Mouse (Mus musculus): ENCODE measurements at regions not wholly inside any gene's neighbourhood (a gene's known extent, or its start where the extent isn't known, plus 50 kb on each side); places are given as distances from the start of the nearest gene placed in this dataset.

- no peak overlapping the region for H3K27ac ChIP-seq (ENCODE audit: low read depth, low read length)
- WGBS (ENCODE audit: insufficient replicate concordance): 46% methylated on average over 4 of the region's 4 CpGs
- H3K4me2 ChIP-seq: no peak overlapping the region
- H3K27me3 ChIP-seq (ENCODE audit: control insufficient read depth, insufficient read depth, low read length): no peaks in the 10 kb centered on the region
- no peaks in the 10 kb centered on the region for H3K9me3 ChIP-seq (replicated peaks; ENCODE audit: control insufficient read depth, low read length)
- H3K4me1 ChIP-seq (ENCODE audit: control insufficient read depth, insufficient read depth, low read length): peaks cover 13% of the 10 kb centered on the region
- no peak overlapping the region for H3K4me3 ChIP-seq (ENCODE audit: low read depth, low read length)
- no peak for ATAC-seq (replicated peaks; ENCODE audit: insufficient number of reproducible peaks, low FRiP score, low TSS enrichment)
- H3K9ac ChIP-seq (ENCODE audit: low read depth, low read length): no peak overlapping the region
- H3K36me3 ChIP-seq (ENCODE audit: control insufficient read depth, insufficient read depth, low read length): no peaks in the 10 kb centered on the region
Measured at GRCm38 (mm10) chr7:83077919-83078265, 210.8 kb downstream of the Mex3b start.

DNA sequence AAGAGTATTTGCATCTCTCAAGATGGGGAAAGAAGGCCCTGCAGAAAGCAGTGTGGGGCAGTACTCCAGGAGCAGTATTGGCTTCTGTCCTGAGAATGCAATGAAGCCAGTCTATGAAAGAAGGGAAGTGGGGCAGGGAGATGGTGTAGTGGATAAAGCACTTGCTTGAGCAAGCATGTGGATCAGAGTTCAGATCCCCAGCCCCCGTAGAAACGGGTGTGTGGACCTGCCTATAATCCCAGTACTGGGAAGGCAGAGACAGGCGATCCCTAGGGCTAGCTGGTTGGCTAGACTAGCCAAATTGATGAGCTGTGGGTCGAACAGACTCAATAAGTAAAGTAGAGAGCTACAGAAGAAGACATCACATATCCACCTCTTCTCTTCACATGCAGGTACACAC, 211.6 kb downstream of the Mex3b start:
- Histone ChIP-seq H3K4me2 (no peak overlapping the region), H3K4me3 (ENCODE audit: low read depth, low read length) (no peak overlapping the region), H3K27ac (ENCODE audit: low read depth, low read length) (no peak overlapping the region), H3K9me3 (replicated peaks; ENCODE audit: control insufficient read depth, low read length) (no peaks in the 10 kb centered on the region), H3K27me3 (ENCODE audit: control insufficient read depth, insufficient read depth, low read length) (no peaks in the 10 kb centered on the region), H3K4me1 (ENCODE audit: control insufficient read depth, insufficient read depth, low read length) (peaks cover 13% of the 10 kb centered on the region), H3K36me3 (ENCODE audit: control insufficient read depth, insufficient read depth, low read length) (no peaks in the 10 kb centered on the region), H3K9ac (ENCODE audit: low read depth, low read length) (no peak overlapping the region)
- no peak for ATAC-seq (replicated peaks; ENCODE audit: insufficient number of reproducible peaks, low FRiP score, low TSS enrichment)
- 84% methylated on average over 4 of the region's 4 CpGs for whole genome bisulfite sequencing (ENCODE audit: insufficient replicate concordance)

GRCm38 (mm10) chr7:83079842-83080241, 212.7 kb downstream of the Mex3b start:
- H3K9ac ChIP-seq (ENCODE audit: low read depth, low read length): no peak overlapping the region

DNA sequence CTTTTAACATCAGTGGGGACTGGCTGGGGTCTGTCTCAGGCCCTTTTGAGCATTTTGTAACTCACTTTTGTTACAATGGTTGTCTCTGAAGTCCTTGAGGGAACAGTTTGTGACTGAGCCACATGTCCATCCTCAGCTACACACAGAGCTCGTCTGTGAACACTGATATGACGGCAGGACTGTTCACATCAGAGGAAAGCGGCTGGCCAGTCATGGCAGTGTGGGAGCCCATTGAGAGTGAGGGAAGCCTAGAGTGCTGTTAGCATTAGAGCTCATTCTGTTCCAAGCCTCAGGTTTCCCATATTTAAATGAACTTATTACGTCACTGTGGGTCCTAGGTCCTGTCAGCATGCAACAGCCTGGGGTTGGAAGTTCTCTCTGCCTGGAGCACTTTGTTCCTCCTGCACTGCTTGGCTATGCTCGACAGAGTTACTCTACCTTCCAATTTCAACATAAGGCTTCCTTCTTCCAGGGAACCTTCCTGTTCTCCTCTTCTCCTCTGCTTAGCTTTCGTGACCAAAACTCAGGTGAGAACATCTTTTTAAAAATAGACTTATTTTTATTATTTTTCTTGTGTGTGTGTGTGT, 217.5 kb downstream of the Mex3b start:
- H3K9me3 ChIP-seq (replicated peaks; ENCODE audit: control insufficient read depth, low read length): no peaks in the 10 kb centered on the region
- no peak overlapping the region for H3K9ac ChIP-seq (ENCODE audit: low read depth, low read length)
- no peak for ATAC-seq (replicated peaks; ENCODE audit: insufficient number of reproducible peaks, low FRiP score, low TSS enrichment)
- no peak overlapping the region for H3K4me3 ChIP-seq (ENCODE audit: low read depth, low read length)
- WGBS (ENCODE audit: insufficient replicate concordance): 64% methylated on average over 6 of the region's 6 CpGs
- no peaks in the 10 kb centered on the region for H3K27me3 ChIP-seq (ENCODE audit: control insufficient read depth, insufficient read depth, low read length)
- H3K4me1 ChIP-seq (ENCODE audit: control insufficient read depth, insufficient read depth, low read length): 0 out of 2 replicates have a peak, but pooled peaks cover 3% of the 10 kb centered on the region
- no peak overlapping the region for H3K4me2 ChIP-seq
- no peak overlapping the region for H3K27ac ChIP-seq (ENCODE audit: low read depth, low read length)
- H3K36me3 ChIP-seq (ENCODE audit: control insufficient read depth, insufficient read depth, low read length): no peaks in the 10 kb centered on the region

More at GRCm38 (mm10) chr7:83079842-83080241, 212.7 kb downstream of the Mex3b start:
- Histone ChIP-seq H3K4me1 (ENCODE audit: control insufficient read depth, insufficient read depth, low read length) (peaks cover 13% of the 10 kb centered on the region), H3K4me2 (no peak overlapping the region), H3K27me3 (ENCODE audit: control insufficient read depth, insufficient read depth, low read length) (no peaks in the 10 kb centered on the region), H3K9me3 (replicated peaks; ENCODE audit: control insufficient read depth, low read length) (no peaks in the 10 kb centered on the region), H3K36me3 (ENCODE audit: control insufficient read depth, insufficient read depth, low read length) (no peaks in the 10 kb centered on the region), H3K4me3 (ENCODE audit: low read depth, low read length) (no peak overlapping the region), H3K27ac (ENCODE audit: low read depth, low read length) (no peak overlapping the region)
- no peak for ATAC-seq (replicated peaks; ENCODE audit: insufficient number of reproducible peaks, low FRiP score, low TSS enrichment)
- 65% methylated on average over 1 of the region's 1 CpGs for WGBS (ENCODE audit: insufficient replicate concordance)

- Histone ChIP-seq H3K27ac (ENCODE audit: low read depth, low read length) (no peak overlapping the region), H3K9ac (ENCODE audit: low read depth, low read length) (no peak overlapping the region), H3K36me3 (ENCODE audit: control insufficient read depth, insufficient read depth, low read length) (no peaks in the 10 kb centered on the region), H3K27me3 (ENCODE audit: control insufficient read depth, insufficient read depth, low read length) (no peaks in the 10 kb centered on the region), H3K4me1 (ENCODE audit: control insufficient read depth, insufficient read depth, low read length) (0 out of 2 replicates have a peak, but pooled peaks cover 3% of the 10 kb centered on the region), H3K9me3 (replicated peaks; ENCODE audit: control insufficient read depth, low read length) (no peaks in the 10 kb centered on the region), H3K4me2 (no peak overlapping the region), H3K4me3 (ENCODE audit: low read depth, low read length) (no peak overlapping the region)
- no peak for ATAC-seq (replicated peaks; ENCODE audit: insufficient number of reproducible peaks, low FRiP score, low TSS enrichment)
- 66% methylated on average over 4 of the region's 4 CpGs for WGBS (ENCODE audit: insufficient replicate concordance)
Measured at GRCm38 (mm10) chr7:83085547-83086158, 218.5 kb downstream of the Mex3b start.

- Histone ChIP-seq H3K27ac (ENCODE audit: low read depth, low read length) (no peak overlapping the region), H3K27me3 (ENCODE audit: control insufficient read depth, insufficient read depth, low read length) (no peaks in the 10 kb centered on the region), H3K9ac (ENCODE audit: low read depth, low read length) (no peak overlapping the region), H3K4me3 (ENCODE audit: low read depth, low read length) (no peak overlapping the region), H3K36me3 (ENCODE audit: control insufficient read depth, insufficient read depth, low read length) (no peaks in the 10 kb centered on the region), H3K9me3 (replicated peaks; ENCODE audit: control insufficient read depth, low read length) (no peaks in the 10 kb centered on the region), H3K4me1 (ENCODE audit: control insufficient read depth, insufficient read depth, low read length) (0 out of 2 replicates have a peak, but pooled peaks cover 3% of the 10 kb centered on the region), H3K4me2 (no peak overlapping the region)
- 79% methylated on average over 4 of the region's 4 CpGs for WGBS (ENCODE audit: insufficient replicate concordance)
- ATAC-seq (replicated peaks; ENCODE audit: insufficient number of reproducible peaks, low FRiP score, low TSS enrichment): no peak
Measured at GRCm38 (mm10) chr7:83087408-83087807, 220.3 kb downstream of the Mex3b start.

DNA sequence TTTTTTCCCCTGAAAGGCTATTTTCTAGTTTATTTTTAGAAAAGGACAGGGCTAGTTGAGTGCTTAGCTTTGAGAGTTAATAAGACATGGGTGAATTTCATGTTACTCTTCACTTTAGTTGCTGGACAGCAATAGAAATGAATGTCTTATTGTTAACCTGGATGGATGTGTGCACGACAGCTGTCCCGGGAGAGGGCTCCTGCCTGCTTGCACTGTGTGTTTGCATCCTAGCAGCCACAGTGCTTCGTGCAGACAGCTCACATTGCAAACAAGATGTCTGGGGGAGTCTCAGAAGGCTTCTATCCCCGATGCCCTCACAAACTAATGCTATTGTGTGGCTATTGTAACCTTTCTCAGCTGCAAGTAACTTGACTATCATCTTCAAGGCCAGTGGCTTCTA, 221.0 kb downstream of the Mex3b start:
- 61% methylated on average over 4 of the region's 4 CpGs for WGBS (ENCODE audit: insufficient replicate concordance)
- Histone ChIP-seq H3K27ac (ENCODE audit: low read depth, low read length) (no peak overlapping the region), H3K9ac (ENCODE audit: low read depth, low read length) (no peak overlapping the region), H3K4me2 (no peak overlapping the region), H3K4me3 (ENCODE audit: low read depth, low read length) (no peak overlapping the region), H3K9me3 (replicated peaks; ENCODE audit: control insufficient read depth, low read length) (no peaks in the 10 kb centered on the region), H3K36me3 (ENCODE audit: control insufficient read depth, insufficient read depth, low read length) (no peaks in the 10 kb centered on the region), H3K4me1 (ENCODE audit: control insufficient read depth, insufficient read depth, low read length) (0 out of 2 replicates have a peak, but pooled peaks cover 3% of the 10 kb centered on the region), H3K27me3 (ENCODE audit: control insufficient read depth, insufficient read depth, low read length) (no peaks in the 10 kb centered on the region)
- ATAC-seq (replicated peaks; ENCODE audit: insufficient number of reproducible peaks, low FRiP score, low TSS enrichment): no peak

DNA sequence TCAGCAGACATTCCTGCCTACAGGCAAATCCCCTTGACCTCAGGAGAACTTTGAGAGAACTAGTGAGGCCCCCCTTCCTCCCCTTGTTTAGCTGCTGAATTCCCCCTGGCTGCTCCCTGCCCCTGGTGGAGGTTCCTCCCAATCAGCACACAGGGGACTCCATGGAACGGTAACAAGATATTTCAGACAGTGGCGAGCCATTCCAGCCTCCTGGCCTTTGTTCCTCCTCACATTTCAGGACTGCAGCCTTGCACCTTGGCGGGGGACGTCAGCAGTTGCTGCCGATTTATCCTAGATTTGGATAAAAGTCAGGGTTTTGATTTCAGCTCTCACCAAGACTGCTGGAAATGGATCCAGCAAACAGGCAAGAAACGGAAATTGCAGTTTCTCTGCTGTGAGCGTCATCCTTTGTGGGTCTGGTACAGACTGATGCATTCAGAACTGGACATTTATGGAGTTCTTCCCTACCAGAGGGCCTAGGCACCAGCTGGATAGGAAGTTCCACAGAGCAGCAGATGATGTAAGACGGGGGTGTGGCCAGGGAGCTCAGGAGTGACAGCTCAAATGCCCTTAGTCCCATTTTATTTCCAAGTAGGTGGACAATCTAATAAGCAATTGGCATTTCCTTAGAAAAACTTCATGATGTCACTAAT, 222.3 kb downstream of the Mex3b start:
- no peak for ATAC-seq (replicated peaks; ENCODE audit: insufficient number of reproducible peaks, low FRiP score, low TSS enrichment)

More for the DNA sequence above, 222.3 kb downstream of the Mex3b start:
- Histone ChIP-seq H3K4me1 (ENCODE audit: control insufficient read depth, insufficient read depth, low read length) (0 out of 2 replicates have a peak, but pooled peaks cover 3% of the 10 kb centered on the region), H3K27me3 (ENCODE audit: control insufficient read depth, insufficient read depth, low read length) (no peaks in the 10 kb centered on the region), H3K9me3 (replicated peaks; ENCODE audit: control insufficient read depth, low read length) (no peaks in the 10 kb centered on the region), H3K36me3 (ENCODE audit: control insufficient read depth, insufficient read depth, low read length) (no peaks in the 10 kb centered on the region), H3K4me2 (no peak overlapping the region), H3K9ac (ENCODE audit: low read depth, low read length) (no peak overlapping the region; the same call in 1 of the 2 replicates), H3K27ac (ENCODE audit: low read depth, low read length) (no peak overlapping the region), H3K4me3 (ENCODE audit: low read depth, low read length) (no peak overlapping the region)
- 33% methylated on average over 8 of the region's 8 CpGs for WGBS (ENCODE audit: insufficient replicate concordance)
